Mouse (Mus musculus): ENCODE measurements around the gene Fgfr4. TPM values are rescaled to one million over a fixed set of nuclear protein-coding genes. Genes with fewer than 3 reads are reported as not detected.

The Fgfr4 gene
- polyA plus RNA-seq (2017; shearing (Covaris generic)): not detected

DNA sequence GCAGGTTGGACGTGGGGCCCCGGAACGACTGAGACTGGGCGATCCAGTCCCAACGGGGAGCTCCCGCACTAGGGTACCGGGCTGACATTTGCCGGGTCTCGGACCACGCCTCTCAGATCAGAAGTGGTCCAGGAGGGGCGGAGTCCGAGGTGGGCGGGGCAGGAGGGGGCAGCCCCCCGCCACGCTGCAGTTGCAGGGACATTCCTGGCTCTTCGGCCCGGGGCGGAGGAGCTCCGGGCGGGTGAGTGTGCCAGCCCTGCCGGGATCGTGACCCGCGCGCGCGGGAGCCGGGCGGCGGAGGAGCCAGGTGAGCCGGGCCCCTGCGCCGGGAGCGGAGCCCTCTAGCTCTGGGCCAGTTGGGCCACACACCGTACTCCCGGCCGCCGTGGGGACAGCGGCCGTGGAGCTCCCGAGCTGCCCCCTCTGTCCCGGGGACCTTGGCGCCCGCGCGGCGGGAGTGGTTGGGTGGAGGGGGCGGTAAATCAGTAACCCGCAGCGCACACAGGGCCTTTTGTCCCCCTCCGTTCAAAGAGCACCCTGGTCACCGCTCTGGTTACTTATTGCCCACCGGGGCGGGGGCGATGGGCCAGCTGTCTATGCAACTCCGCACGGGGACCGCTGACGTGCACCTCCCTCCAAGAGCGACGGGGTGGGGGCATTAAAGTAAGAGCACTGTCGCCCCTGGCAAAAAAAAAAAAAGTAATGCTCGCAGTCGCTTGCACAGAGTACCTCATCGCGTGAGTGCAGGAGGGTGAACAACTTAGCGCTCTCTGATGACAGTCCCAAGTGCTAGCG is at the start of gene Fgfr4:
Gene Fgfr4, plus strand, starts transcription at position 20 of the 795 bp plus-strand sequence.

DNA sequence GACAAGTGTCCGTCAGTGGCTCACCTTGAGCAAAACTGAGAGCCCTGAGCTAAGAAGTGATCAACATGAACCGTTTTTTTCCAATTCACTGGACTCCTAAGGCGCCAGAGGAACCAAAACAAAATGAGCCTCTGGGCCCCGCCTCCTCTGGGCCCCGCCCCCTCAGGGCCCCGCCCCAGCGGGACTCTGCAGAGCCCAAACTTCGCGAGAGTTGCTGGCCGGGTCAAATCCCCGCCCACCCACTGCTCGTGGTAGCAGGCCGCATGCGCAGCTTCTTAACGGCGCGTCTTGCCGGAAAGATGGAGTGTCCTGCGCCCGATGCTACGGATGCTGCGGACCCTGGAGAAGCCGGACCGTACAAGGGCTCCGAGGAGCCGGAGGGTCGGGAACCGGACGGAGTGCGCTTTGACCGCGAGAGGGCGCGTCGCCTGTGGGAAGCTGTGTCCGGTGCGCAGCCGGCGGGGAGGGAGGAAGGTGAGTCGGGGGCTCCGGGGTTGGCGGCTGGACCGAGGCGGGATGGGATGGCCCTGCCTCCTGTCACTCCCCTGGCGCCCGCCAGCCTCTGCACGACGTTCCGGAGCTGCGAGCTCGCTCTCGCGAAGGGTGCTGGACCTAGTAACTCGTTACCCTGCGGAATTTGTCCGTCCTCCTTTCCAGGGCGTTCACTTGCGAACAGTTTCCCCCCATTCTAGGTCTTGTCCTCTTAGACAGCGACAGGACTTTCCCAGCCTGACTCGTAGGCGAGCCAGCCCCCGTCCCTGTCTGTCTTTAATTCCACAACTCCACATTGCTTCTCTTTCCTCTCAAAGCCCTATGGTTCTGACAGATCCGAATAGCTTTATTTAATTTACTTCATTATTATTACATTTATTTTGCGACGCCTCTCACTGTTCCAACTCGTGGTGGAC is 47.1 kb upstream of the Fgfr4 start, which contains the start of gene Zfp346:
Gene Zfp346, plus strand, starts transcription at position 267 of the 908 bp plus-strand sequence.

GRCm38 (mm10) chr13:55133448-55133847 is 19.0 kb upstream of the Fgfr4 start, which contains the start of gene Gm17617:
TSS of gene Gm17617 (minus strand) at chr13:55133548.

DNA sequence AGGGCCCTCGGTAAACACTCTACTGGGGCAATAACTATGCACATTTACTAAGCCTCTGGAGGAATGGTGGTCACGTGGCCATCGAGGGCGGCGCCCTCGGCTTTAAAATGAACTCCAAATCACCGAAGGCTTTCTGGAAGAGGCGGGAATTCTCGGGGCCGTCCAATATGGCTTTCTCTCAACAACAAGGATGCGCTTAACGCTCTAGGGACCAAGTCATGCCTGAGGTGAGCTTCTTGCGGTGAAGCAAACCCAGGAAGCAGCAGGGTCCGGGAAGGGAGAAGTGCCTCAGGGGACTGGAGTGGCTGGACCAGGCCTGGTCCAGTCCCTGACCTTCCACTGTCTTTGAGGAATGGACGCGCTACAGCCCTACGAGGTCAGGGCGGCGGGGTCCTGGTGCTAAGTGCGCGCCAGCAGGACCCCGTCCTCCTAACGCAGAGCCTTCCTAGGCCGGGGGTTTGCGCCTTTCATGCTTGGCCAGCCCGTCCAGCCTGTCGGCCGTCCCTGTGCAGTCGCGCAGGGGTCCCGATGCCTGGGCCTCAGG is 57.3 kb downstream of the Fgfr4 start, which contains the start of gene Nsd1:
Gene Nsd1, plus strand, starts transcription at position 134 of the 544 bp plus-strand sequence.

Other genes with a start within 250 kb of the Fgfr4 start
- gene Unc5a, start 203.2 kb upstream of the Fgfr4 start, polyA plus RNA-seq (2017; shearing (Covaris generic)): 1 to 10 TPM; 2.3 to 5.0 TPM
- gene Hk3, start 131.3 kb upstream of the Fgfr4 start, polyA plus RNA-seq (2017; shearing (Covaris generic)): 1 to 10 TPM; 1.1 to 1.9 TPM
- gene Uimc1, start 52.3 kb upstream of the Fgfr4 start, polyA plus RNA-seq (2017; shearing (Covaris generic)): 10 to 100 TPM; 68.0 to 80.8 TPM
- gene Zfp346, start 47.3 kb upstream of the Fgfr4 start, polyA plus RNA-seq (2017; shearing (Covaris generic)): 10 to 100 TPM; 30.6 to 35.8 TPM
- gene Gm17617, start 19.1 kb upstream of the Fgfr4 start, polyA plus RNA-seq (2017; shearing (Covaris generic)): not detected
- gene Nsd1, start 57.1 kb downstream of the Fgfr4 start, polyA plus RNA-seq (2017; shearing (Covaris generic)): 10 to 100 TPM; 61.8 to 69.0 TPM
- gene Prelid1, start 167.9 kb downstream of the Fgfr4 start, polyA plus RNA-seq (2017; shearing (Covaris generic)): 100 to 1,000 TPM; 286 to 289 TPM
- gene Rab24, start 169.3 kb downstream of the Fgfr4 start, polyA plus RNA-seq (2017; shearing (Covaris generic)): 100 to 1,000 TPM; 157 to 162 TPM
- 1 to 10 TPM in 1 of 2 experiments, under 1 TPM in 1; 0.51 to 1.2 TPM for gene Mxd3, start 177.2 kb downstream of the Fgfr4 start, polyA plus RNA-seq (2017; shearing (Covaris generic))
- 100 to 1,000 TPM; 138 to 149 TPM for gene Lman2, start 210.1 kb downstream of the Fgfr4 start, polyA plus RNA-seq (2017; shearing (Covaris generic))
- gene Rgs14, start 217.1 kb downstream of the Fgfr4 start, polyA plus RNA-seq (2017; shearing (Covaris generic)): 100 to 1,000 TPM; 144 to 172 TPM
- gene Slc34a1, start 245.5 kb downstream of the Fgfr4 start, polyA plus RNA-seq (2017; shearing (Covaris generic)): under 1 TPM; 0.05 to 0.13 TPM

Data from inflammation-experienced regulatory T-cells (primary cell).